Mouse (Mus musculus): Measurements from ENCODE around the gene Hoxa6. TPM values are rescaled to one million over a fixed set of nuclear protein-coding genes. Genes with fewer than 3 reads are reported as not detected.

Hoxa6 gene
- not detected for total RNA-seq (2021)
- long read RNA-seq, result 0 reads

DNA sequence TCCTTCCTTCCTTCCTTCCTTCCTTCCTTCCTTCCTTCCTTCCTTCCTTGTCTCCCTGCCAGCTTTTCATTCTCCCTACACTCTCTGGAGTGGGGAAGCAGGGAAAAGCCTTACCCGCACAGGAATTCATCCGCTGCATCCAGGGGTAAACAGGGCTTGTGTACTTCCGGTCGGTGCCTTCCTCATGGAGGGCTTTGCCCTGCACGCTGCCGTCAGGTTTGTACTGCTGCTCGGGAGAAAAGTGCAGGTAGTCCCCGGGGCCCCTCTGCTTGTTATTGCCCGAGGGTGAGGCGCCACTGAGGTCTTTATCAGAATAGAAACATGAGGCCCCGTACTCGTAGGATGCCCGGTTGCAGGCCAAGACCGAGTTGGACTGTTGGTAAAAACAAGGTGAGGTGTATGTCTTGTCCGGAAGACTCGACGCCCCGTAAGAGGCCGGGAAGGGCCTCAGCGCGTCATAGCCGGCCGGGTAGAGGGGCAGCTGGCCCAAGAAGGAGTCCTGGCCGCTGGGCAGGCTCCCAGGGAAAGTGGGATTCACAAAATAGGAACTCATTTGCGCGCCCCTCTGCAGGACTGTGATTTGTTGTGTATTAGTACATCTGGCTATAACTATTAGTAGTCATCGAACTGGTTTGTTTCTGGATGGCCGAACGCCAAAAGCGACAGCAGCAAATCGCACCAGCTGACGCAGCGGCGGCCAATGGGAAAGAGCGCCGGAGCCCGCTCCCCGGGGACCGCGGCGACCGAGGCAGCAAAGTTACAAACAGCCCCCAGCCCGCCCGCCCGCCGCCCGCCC lies at the start of gene Hoxa6:
Hoxa6 (minus strand) TSS at position 651 of the 796 bp plus-strand sequence.
- DNase-seq (ENCODE audit: low spot score in 2 of 2), result no peak

DNA sequence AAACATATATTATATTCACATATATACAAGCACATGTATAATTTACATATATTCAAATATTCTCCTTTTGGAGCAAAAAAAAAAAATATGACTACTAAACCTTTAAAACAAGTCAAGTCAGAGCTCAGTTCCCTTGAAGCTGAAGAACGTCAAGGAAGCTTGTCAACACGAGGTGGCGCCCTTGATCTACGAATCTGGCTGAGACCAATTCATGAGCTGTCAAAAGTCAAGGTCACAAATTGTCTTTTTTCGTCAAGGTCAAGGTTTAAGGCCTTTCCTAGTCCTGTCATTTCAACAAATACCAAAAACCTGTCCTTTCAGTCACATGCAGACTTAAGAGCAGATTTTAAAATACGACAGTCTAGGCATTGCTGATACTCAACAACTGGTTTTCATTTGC lies 48.4 kb upstream of the Hoxa6 start:
- DNase-seq (ENCODE audit: low spot score in 2 of 2), result peak in 1 of 2 experiments; percentile 86

DNA sequence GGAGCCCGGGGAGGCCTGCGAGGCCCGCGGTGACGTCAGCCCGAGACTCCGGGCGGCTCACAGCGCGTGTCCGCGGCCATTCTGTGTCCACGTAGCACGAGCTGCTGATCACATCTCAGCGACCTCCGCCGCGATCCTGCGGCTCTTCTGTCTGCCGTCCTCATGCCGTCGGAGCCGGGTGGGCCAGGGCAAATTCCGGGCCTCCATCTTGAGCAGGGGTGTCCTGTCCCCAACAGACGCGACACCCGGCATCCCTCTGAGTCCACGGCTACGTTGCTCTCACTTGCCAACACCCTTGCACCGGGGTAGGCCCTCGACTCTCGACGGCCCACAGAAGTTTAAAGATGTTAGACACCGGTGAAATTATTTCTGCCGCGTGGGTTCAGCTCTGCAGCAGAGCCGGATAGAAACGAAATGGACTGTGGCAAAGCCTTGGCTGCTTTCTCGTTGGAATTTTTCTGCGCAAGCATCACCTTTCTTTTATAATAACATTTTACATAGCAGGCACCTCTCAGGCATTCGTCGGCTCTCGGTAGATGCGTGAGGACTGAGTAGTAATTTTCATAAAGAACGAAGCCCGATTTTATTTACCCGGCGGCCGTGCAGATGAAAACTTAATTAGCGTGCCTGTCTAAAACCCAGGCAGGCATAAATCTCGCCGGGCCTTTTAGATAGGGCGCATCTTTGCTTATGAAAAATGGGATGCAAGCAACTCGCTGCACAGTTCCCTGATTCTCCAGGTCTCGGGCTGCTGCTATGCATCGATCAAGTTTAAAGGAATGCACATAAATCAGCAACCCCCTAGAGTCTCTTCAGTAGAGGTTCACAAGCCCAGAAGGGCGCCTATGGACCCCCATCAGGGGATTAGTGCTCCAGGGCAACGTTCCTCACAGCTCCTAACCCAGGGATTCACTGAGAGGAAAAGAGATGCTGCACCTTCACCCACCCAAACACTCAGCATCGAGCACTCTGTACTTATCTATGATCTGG lies 45.3 kb upstream of the Hoxa6 start:
- no peak for DNase-seq (ENCODE audit: low spot score in 2 of 2)

DNA sequence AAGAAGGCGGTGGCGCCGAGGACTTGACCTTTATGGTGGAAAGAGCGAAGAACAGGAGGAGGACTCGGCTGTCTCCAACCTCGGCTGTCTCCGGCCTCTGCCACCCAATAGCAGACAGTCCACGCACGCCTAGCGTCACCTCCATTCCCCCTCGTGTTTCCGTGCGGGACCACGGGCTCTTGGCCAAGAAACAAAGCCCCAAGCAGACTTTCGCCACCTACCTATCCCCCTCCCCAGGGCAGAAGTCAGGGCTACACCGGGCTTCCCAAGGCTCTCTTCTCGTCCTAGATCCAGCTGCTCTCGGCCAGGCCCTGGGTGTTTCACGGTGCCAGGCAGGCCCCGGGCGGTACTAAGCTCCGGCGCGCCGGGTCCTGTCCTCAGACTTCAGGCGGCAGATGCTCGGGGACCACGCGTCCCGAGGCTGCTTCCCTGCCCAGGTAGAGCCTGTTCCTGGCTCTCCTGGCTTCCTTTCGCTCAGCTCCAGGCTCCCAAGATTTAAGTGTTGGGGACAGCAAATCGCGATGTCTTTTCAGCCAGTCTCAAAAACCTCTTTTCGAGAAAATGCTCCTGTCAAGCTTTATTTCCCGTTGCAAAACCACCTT lies 44.4 kb upstream of the Hoxa6 start:
- DNase-seq (ENCODE audit: low spot score in 2 of 2), result no peak

DNA sequence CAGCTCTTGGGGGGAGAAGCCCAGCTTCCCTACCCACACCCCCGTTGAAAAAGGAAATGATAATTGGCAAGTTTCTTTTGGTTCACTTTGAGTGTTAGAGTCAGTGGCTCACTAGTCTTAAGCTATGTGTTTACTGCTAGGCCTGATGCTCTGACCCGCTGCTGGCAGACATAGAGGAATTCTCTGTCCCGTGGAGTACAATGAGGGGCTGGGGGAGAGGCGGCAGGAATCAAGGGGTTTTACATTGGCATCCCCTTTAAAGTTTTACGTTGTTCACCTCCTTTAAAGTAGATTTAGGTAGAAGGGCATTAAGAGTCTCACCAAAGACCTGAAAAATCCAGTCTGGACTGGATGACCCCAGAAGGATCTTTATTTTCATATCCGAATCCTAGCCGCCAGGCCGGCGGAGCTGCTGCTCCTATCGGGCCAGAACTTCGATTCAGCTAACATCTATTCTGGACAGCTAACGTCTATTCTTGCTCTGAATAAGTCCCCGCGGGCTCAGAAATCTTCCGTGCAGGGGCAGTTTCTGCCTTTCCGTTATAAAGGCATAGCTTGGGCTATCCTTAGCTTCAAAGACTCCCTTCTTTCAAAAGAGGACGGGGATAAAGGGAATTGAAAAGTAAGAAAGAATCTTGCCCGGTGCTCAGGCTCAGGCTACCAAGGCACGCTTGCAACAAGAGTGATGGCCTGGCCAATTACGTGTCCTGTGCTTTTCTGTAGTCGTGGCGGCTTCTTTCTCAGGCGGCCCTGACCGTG lies 43.7 kb upstream of the Hoxa6 start:
- DNase-seq (ENCODE audit: low spot score in 2 of 2), result no peak

DNA sequence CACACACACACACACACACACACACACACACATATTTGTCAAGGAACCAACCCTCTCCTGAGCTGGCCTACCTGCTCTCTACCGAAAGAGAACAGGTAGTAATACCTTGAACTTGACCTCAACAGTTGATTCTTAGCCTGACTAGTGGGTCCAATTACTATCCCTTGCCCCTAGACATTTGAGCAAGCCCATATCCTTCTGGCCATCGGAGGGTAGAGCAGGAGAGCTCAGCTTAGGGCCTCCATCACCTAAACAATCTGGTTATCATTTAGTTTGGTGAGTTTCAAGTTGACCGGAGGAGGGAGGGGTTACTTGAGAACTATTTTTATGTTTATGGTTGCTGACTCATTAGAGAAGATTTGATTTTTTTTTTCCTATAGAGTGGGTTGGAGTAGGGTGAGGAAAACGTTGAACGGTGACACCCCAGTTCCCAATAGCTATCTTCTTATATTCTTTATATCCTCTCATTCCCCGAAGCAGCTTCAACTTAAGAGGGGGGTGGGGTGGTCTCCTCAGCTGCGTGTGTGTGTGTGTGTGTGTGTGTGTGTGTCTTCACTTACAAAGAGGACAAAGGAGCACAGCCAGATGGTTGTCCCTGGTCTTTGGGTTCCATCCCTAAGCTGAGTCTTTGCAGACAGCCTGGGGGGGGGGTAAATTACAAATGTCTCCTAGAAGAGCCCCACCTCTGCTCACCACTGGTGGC lies 42.8 kb upstream of the Hoxa6 start:
- DNase-seq (ENCODE audit: low spot score in 2 of 2), result no peak

DNA sequence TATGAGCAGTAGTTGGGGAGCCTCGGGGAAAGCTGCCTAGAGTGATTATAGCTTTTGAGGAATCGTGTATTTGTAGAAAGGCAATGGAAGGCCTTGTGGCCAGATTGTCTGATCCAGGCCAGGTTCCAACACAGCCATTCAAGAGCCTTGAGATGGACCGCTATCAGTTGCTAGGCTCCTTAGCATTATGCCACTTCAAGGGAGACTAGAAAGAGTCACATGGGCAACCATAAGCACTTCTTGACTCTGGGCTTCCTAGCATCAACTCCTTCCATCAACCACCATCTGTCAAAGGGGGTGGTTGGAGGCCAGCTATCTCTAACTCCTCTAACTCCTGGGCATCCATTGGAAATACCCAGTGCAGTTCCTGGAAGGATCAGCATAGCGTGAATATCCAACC lies 41.3 kb upstream of the Hoxa6 start:
- no peak for DNase-seq (ENCODE audit: low spot score in 2 of 2)

DNA sequence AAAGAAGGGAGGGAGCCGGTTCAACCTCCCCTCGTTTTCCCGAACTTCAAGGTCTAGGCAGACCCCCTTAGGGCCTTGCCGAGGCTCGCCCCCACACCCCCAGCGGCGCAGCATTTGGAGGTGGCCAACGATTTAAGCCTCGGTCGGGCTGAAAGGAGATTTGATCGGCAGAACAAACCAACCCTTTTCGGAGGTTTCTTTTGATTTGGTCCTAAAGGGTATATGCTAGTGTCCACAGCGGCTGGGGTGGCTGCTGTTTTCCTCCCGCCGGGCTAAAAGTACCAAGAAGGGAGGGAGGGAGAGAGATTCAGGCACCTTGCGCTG lies 40.9 kb upstream of the Hoxa6 start:
- DNase-seq (ENCODE audit: low spot score in 2 of 2), result no peak

DNA sequence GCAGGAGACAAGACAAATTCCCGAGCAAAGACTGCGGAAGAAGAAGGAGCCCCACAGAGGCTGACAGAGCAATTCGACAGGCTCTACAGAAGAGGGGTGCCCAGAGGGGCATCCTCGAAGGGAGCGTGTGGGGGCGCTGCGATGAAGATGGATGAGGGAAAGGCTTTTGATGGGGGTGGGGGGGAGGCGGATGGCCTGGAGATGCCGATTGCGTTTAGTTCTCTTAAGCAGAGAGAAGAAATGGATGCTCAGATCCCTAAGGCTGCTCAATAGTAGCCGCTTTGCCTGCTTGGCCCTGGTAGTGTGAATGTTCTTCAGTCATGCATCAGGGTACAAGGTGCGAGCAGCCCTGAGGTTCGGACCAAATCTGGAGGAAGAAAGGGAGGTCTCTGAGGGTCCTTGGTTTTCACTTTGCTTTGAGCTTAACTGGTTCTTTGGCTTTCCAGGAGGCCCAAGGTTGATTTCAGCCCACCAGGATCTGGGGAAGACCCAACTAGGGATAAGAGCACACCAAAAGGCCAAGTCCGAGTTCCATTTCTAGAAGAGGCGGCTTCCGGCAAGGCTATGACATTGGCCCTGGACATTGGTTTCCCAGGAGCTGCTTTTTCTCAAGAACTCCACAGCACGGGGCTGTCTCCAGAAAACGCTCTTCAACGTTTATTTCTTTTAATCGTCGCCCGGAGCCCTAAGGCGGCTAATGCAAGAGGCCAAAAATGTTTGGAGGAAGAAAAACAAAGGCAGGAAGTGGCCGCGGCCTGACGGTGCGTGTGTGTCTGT lies 40.3 kb upstream of the Hoxa6 start:
- no peak for DNase-seq (ENCODE audit: low spot score in 2 of 2)

DNA sequence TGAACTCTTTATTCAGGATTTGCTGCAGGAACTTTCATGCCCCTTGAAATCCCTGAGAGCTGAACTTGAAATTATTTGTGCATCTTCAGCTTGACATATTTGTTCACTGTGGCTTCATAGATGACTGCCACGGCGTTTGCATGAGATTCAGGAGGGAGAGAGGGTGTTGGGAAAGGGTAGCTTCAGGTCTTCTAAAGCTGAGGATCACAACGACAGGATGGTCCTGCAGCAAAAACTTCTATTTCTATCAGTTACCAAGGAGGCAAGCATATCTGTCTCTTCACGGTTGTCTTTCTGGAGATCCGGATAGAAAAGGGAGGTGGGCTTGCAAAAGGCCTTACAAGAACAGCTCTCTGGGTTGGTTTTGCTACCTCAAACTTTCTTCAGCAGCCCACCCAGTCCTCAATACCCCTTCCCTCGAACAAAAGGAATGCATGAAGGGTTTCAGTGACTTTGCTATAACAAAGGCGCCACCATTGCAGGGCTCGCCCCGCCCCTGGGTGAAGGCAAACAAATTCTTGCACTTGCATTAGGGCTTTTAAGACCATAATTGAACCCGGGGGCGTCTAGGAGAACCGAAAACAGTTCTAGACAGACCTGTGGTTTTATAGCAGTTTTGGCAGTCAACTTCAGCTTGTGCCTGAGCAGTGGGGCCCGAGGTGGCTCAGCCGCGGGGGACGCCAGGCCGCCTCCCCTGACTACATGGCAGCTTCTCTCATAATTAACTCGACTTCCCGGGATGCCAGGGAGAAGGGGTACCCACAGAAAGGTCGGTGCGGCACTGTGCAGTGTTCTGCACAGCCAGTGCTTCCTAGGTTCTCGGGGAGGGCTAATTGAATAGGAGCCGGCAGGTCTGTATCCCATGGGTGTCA lies 39.5 kb upstream of the Hoxa6 start:
- DNase-seq (ENCODE audit: low spot score in 2 of 2), result no peak

DNA sequence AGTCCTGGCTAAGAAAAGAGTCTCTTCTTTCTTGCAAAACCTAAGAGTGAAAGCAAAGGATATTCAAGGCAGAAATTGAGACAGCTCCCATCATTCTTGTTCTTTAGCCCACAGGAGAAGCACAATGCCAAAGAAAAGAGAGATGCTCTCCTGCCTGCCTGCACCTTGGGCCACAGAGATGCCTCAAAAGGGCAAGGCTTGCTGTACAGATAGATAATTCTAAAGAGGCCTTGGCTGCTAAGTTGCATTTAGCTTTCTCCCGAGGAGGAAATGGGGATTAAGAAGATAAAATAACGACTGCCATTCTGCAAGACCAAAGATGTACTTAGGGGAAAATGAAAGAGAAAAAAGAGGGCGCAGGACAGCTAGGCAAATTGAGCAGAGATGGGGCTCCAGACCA lies 38.4 kb upstream of the Hoxa6 start:
- no peak for DNase-seq (ENCODE audit: low spot score in 2 of 2)

DNA sequence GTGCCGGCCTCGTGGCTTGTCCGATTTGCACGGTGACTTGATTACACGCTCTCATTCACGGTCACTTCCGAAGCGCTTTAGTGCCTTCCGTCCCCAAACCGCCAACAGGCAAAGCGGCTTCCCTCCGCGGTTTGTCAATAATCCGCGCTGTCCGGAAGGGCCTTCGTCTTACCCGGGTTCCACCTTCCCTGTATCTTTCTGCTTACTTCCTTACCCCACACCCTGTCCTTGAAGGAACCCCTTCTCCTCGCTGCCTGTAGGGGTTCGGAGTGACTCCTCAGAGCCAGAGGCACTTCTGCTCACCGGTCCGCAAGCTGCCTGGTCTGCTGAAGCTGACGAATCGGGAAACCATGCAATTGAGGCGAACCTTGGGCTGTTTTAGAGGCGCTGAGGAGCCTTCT lies 37.9 kb upstream of the Hoxa6 start:
- DNase-seq (ENCODE audit: low spot score in 2 of 2), result no peak

DNA sequence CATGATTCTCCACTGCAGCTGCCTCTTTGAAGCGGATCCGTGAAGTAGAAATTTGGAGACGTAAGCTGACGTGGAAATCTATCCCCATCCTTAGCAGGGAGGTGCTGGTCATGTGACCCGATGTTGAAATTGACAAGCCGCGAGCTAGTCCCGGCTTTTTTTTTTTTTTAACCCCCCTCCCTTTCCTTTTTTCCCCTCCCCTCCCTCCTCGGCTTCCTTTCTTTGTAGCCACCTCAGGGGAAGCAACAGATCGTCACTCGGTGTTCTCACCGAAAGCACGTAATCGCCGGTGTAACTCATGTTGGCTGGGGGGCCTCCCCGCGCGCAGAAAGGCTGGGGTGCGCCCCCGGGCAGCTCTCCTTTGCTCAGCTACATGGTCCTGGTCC lies 37.2 kb upstream of the Hoxa6 start, which contains the start of gene Hoxa11:
Hoxa11 (minus strand) TSS at position 54 of the 386 bp plus-strand sequence.
- DNase-seq (ENCODE audit: low spot score in 2 of 2), result no peak

DNA sequence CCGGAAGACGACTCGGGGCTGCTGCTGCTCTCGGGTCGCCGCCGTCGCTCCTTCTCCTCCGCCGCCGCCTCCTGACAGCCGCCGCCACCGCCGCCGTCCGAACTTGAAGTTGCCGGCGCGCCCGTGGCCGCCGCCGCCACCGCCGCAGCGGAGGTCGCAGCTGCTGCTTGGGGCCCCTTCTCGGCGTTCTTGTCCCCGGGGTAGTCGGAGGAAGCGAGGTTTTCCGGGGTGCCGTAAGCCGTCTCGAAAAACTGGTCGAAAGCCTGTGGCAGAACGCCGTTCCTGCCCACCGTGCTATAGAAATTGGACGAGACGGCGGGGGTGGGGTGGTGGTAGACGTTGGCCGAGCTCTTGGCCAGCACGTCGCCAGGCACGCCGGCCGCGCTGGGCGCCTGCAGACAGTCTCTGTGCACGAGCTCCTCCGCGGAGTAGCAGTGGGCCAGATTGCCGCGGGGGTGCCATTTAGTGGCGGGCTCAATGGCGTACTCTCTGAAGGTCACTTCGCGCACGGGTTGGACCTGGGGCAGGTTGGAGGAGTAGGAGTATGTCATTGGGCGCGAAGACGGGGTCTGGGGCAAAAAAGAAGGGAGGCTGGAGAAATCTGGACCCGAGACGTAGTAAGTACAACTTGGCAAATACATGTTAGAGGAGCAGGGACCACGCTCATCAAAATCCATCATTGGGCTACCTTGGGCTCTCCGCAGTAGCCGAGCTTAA lies 36.7 kb upstream of the Hoxa6 start:
- DNase-seq (ENCODE audit: low spot score in 2 of 2), result no peak

DNA sequence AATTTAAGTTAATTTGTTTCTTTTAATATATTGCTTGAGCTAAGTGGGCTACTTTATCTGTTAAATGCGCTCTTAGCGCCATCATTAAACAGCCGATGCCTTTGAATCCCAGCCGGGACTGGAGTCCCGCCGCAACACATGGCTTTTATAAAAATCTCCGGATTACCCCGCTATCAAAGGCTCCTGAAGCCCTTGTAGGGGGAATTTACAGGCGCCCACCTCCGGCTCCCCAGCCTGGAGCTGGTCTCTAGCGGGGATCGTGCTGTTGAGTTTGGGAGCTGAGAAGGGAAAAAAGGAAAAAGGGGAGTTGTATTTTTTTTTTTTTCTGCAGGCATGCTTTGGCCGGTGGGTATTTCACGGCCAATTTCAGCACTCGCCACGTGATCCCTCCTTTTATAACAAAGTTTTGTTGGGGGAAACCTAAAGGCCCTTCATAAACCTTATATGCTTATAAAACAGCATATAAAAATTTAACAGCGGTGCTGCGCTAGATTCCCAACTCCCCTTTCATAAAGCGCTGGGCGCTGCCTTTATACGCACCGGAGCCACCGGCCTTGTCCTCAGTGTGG lies 36.0 kb upstream of the Hoxa6 start:
- no peak for DNase-seq (ENCODE audit: low spot score in 2 of 2)

DNA sequence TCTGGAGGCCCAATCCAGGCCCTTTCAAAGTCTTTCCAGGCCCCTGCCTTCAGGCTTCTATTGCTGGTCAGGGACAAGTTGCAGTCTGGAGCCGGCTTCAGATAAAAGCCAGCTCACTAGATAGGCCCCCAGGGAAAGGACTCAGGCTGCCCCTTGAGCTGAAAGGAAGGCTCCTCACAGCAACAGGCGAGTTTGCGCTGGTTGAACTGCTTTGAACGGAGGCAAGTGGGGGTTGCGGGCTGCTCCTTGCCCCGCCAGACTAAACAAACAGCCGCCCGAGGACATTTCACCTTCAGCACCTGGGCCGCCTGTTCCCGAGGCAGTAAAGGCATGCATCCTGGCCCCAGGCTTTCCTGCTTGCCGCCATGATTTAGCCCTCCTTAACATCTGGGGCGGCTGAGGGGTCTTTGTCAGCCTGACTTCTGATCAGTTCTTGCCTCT lies 35.2 kb upstream of the Hoxa6 start:
- DNase-seq (ENCODE audit: low spot score in 2 of 2), result no peak

DNA sequence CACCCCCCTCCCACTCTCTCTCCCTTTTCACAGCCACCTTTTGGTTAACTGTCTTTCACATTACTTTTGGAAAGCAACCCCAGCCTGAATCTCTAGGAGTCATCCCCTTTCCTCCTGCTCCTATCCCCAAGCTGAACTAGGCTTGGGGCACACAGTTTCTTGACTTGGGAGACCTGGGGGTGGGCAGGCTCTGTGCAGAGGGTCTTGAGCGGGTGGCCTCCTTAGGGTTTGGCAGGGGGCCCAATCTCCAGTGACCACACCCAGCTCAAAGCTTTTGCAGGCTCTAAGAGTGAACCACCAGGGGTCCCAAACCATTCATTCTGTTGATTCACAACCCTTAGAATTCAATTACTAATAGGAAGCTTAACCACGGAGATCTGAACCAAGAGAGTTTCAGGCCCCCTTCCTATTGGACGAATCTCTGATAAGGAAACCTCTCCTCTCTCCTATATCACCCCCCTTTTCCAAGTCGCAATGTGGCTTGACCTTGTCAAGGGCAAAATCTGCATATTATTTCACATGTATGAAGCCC lies 34.3 kb upstream of the Hoxa6 start:
- DNase-seq (ENCODE audit: low spot score in 2 of 2), result no peak
